Mouse (Mus musculus): Measurements from ENCODE around the gene Gemin7. TPM values are rescaled to one million over a fixed set of nuclear protein-coding genes. Genes with fewer than 3 reads are reported as not detected.

Gemin7 gene
- total and polyA plus RNA-seq, 3 experiments = 63.2 to 101 (median 64.4) TPM

DNA sequence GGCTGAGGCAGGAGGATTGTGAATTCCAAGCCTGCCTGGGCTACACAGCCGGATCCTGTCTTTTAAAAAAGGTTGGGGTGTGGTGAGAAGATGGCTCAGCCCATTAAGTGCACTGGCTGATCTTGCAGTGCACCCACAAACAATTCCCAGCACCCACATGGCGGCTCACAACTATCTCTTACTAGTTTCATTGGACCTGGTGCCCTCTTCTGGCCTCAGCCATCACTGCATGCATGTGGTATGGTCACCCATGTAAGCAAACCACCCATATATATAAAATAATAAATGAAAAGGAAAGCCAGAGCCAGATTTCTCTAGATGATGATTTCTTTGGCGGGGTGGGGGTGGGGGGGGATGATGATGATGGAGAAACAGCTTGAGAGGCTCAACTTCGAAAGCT lies 12.9 kb downstream of the Gemin7 start:
- in situ Hi-C loops (cut with MboI; ENCODE audit: low pct_ligation_motif_present, low pct_unique_long_range_greater_than_20kb, low sequenced_read_pairs) (loop anchor here (25.0 kb wide), 1 partner anchor 152 kb away; the partner anchor contains the start of genes Ckm and Klc3), dilution Hi-C loops (cut with MboI; ENCODE audit: extremely low pct_ligation_motif_present, extremely low pct_unique_long_range_greater_than_20kb, low sequenced_read_pairs) (no loop called here)
- Histone ChIP-seq H3K79me2 (replicated peaks; ENCODE audit: control insufficient read depth, extremely low read depth, insufficient read depth, poor library complexity, severe bottlenecking) (peaks cover 34% of the 10 kb centered on the region), H3K9me3 (replicated peaks; ENCODE audit: low read length) (peaks cover 13% of the 10 kb centered on the region), H3K27me3 (replicated peaks) (no peaks in the 10 kb centered on the region), H3K4me3 (replicated peaks in 1 of 3; ENCODE audit: low read depth in 2 of 3, low read length in 2 of 3, poor library complexity in 1 of 3) (no peak overlapping the region), H3K4me2 (ENCODE audit: insufficient read depth, low read depth, poor library complexity, severe bottlenecking) (no peak overlapping the region), H3K36me3 (replicated peaks in 1 of 2; ENCODE audit: control insufficient read depth in 1 of 2, insufficient read depth in 1 of 2, low read length in 1 of 2) (peaks cover 36 to 64% of the 10 kb centered on the region in 2 experiments), H3K9ac (ENCODE audit: insufficient read depth, low read depth) (no peak overlapping the region), H3K4me1 (ENCODE audit: control insufficient read depth in 1 of 2, insufficient read depth in 2 of 2) (peaks cover 5 to 30% of the 10 kb centered on the region in 2 experiments), H3K27ac (ENCODE audit: insufficient read depth, low read depth) (no peak overlapping the region)
- TF ChIP-seq CHD2 (IDR thresholded peaks at IDR 0.05; ENCODE audit: low read length) (no peak), CTCF (conservative IDR thresholded peaks at IDR 0.05 in 1 of 2, IDR thresholded peaks at IDR 0.05 in 1 of 2; ENCODE audit: low read depth in 2 of 2, low read length in 2 of 2) (peak in 1 of 2 experiments; percentile 25; a peak in 1 of 4 replicates), TCF12 (IDR thresholded peaks at IDR 0.05; ENCODE audit: low read depth, low read length) (no peak)
- DNase-seq (ENCODE audit: extremely low read depth) = no peak

- H3K9me3 ChIP-seq (replicated peaks; ENCODE audit: low read length) = peaks cover 13% of the 10 kb centered on the region
- H3K79me2 ChIP-seq (replicated peaks; ENCODE audit: control insufficient read depth, extremely low read depth, insufficient read depth, poor library complexity, severe bottlenecking) = peaks cover 37% of the 10 kb centered on the region
- no peak for TF ChIP-seq NELFE (IDR thresholded peaks at IDR 0.05; ENCODE audit: low read depth, low read length)
- TF ChIP-seq USF2 (conservative IDR thresholded peaks at IDR 0.05; ENCODE audit: low read depth, low read length) = no peak
- no peak for TF ChIP-seq GABPA (IDR thresholded peaks at IDR 0.05; ENCODE audit: insufficient replicate concordance, low read depth, low read length)
- no peak for TF ChIP-seq HCFC1 (IDR thresholded peaks at IDR 0.05; ENCODE audit: low read depth, low read length)
- TF ChIP-seq MEF2A (IDR thresholded peaks at IDR 0.05; ENCODE audit: borderline replicate concordance, low read depth, low read length) = no peak
- TF ChIP-seq POLR2AphosphoS2 (IDR thresholded peaks at IDR 0.05; ENCODE audit: low read depth, low read length) = no peak
- TF ChIP-seq JUND (conservative IDR thresholded peaks at IDR 0.05; ENCODE audit: low read depth, low read length) = no peak
- TF ChIP-seq MYC (IDR thresholded peaks at IDR 0.05; ENCODE audit: low read depth, low read length) = no peak
- TF ChIP-seq E2F4 (IDR thresholded peaks at IDR 0.05; ENCODE audit: insufficient replicate concordance, low read depth, low read length) = no peak
- no peak for TF ChIP-seq EP300 (IDR thresholded peaks at IDR 0.05; ENCODE audit: low read length)
- no peak for TF ChIP-seq KAT2A (IDR thresholded peaks at IDR 0.05; ENCODE audit: insufficient replicate concordance, low read length)
- no peak for TF ChIP-seq USF1 (IDR thresholded peaks at IDR 0.05; ENCODE audit: low read depth, low read length)
- TF ChIP-seq BHLHE40 (IDR thresholded peaks at IDR 0.05; ENCODE audit: low read depth, low read length) = no peak
- no peak for TF ChIP-seq MXI1 (IDR thresholded peaks at IDR 0.05; ENCODE audit: low read depth, low read length)
- no peak for TF ChIP-seq RAD21 (IDR thresholded peaks at IDR 0.05; ENCODE audit: low read depth, low read length)
- no peak for TF ChIP-seq ZC3H11A (IDR thresholded peaks at IDR 0.05; ENCODE audit: low read depth, low read length)
- no peak for TF ChIP-seq ETS1 (conservative IDR thresholded peaks at IDR 0.05; ENCODE audit: low read depth, low read length)
- no peak for TF ChIP-seq ZMIZ1 (IDR thresholded peaks at IDR 0.05; ENCODE audit: low read depth, low read length)
- H3K4me1 ChIP-seq (ENCODE audit: control insufficient read depth in 1 of 2, insufficient read depth in 2 of 2) = peaks cover 8 to 30% of the 10 kb centered on the region in 2 experiments
- no peak overlapping the region for H3K4me3 ChIP-seq (replicated peaks in 1 of 3; ENCODE audit: low read depth in 2 of 3, low read length in 2 of 3, poor library complexity in 1 of 3)
- H3K4me2 ChIP-seq (ENCODE audit: insufficient read depth, low read depth, poor library complexity, severe bottlenecking) = no peak overlapping the region
- no peak for DNase-seq (ENCODE audit: extremely low read depth)
- H3K9ac ChIP-seq (ENCODE audit: insufficient read depth, low read depth) = no peak overlapping the region
- H3K27ac ChIP-seq (ENCODE audit: insufficient read depth, low read depth) = no peak overlapping the region
- dilution Hi-C loops (cut with MboI; ENCODE audit: extremely low pct_ligation_motif_present, extremely low pct_unique_long_range_greater_than_20kb, low sequenced_read_pairs) = no loop called here
- H3K36me3 ChIP-seq (replicated peaks in 1 of 2; ENCODE audit: control insufficient read depth in 1 of 2, insufficient read depth in 1 of 2, low read length in 1 of 2) = peaks cover 30 to 63% of the 10 kb centered on the region in 2 experiments
- H3K27me3 ChIP-seq (replicated peaks) = no peaks in the 10 kb centered on the region
- in situ Hi-C loops (cut with MboI; ENCODE audit: low pct_ligation_motif_present, low pct_unique_long_range_greater_than_20kb, low sequenced_read_pairs) = loop anchor here (25.0 kb wide), 1 partner anchor 152 kb away; the partner anchor contains the start of genes Ckm and Klc3
These were observed 13.5 kb downstream of the Gemin7 start for GRCm38 (mm10) chr7:19563884-19564283.

Data from CH12.LX (cell line).